Mouse (Mus musculus) A20 (cell line): ENCODE data around the gene Gm38392.

Experiments used
- DNase-seq: peaks from one replicate; pipeline ENCODE4 v3.0.0-alpha.2; 2011; ENCODE audit warnings: low read depth, low spot score

The Gm38392 gene

GRCm38 (mm10) chr3:88216116-88216515 lies 70.9 kb downstream of the Gm38392 start:
- DNase-seq: no peak

GRCm38 (mm10) chr3:88215553-88216004 lies 71.4 kb downstream of the Gm38392 start:
- DNase-seq: no peak

- DNase-seq: no peak
These were observed 71.9 kb downstream of the Gm38392 start for GRCm38 (mm10) chr3:88214971-88215552.

GRCm38 (mm10) chr3:88214197-88214938 lies 72.6 kb downstream of the Gm38392 start:
- no peak for DNase-seq

GRCm38 (mm10) chr3:88213019-88213418 lies 74.0 kb downstream of the Gm38392 start:
- DNase-seq: no peak

GRCm38 (mm10) chr3:88212356-88212755 lies 74.7 kb downstream of the Gm38392 start:
- DNase-seq: no peak

GRCm38 (mm10) chr3:88210918-88211317 lies 76.1 kb downstream of the Gm38392 start:
- DNase-seq: no peak

GRCm38 (mm10) chr3:88210121-88210520 lies 76.9 kb downstream of the Gm38392 start:
- no peak for DNase-seq

GRCm38 (mm10) chr3:88209306-88209705 lies 77.7 kb downstream of the Gm38392 start:
- DNase-seq: no peak

- DNase-seq: no peak
These were observed 78.7 kb downstream of the Gm38392 start for GRCm38 (mm10) chr3:88208226-88208720.

- no peak for DNase-seq
These were observed 79.4 kb downstream of the Gm38392 start for GRCm38 (mm10) chr3:88207451-88208100.

- DNase-seq: no peak
These were observed 80.1 kb downstream of the Gm38392 start for GRCm38 (mm10) chr3:88206901-88207371.

GRCm38 (mm10) chr3:88206500-88206899 lies 80.5 kb downstream of the Gm38392 start:
- DNase-seq: no peak

- no peak for DNase-seq
These were observed 81.2 kb downstream of the Gm38392 start for GRCm38 (mm10) chr3:88205563-88206491.

- no peak for DNase-seq
These were observed 81.8 kb downstream of the Gm38392 start for GRCm38 (mm10) chr3:88205176-88205562.

- no peak for DNase-seq
These were observed 82.3 kb downstream of the Gm38392 start for GRCm38 (mm10) chr3:88204751-88205150.

- DNase-seq: no peak
These were observed 82.9 kb downstream of the Gm38392 start for GRCm38 (mm10) chr3:88203999-88204700.

- DNase-seq: no peak
These were observed 83.6 kb downstream of the Gm38392 start for GRCm38 (mm10) chr3:88203456-88203855.

GRCm38 (mm10) chr3:88202986-88203385 lies 84.0 kb downstream of the Gm38392 start:
- DNase-seq: no peak

GRCm38 (mm10) chr3:88201640-88202039 lies 85.4 kb downstream of the Gm38392 start:
- no peak for DNase-seq

- no peak for DNase-seq
These were observed 86.1 kb downstream of the Gm38392 start for GRCm38 (mm10) chr3:88200972-88201330.
